Mouse (Mus musculus) CH12.LX (cell line): ENCODE measurements around the gene Olfr56.
"Not testable (repeated sequence)": the region's sequence is repeated elsewhere in the genome, so short reads cannot be mapped to it uniquely, and the experiment has no call there.

Source experiments
- BHLHE40 ChIP-seq: IDR thresholded peaks from 2 replicates; pipeline ENCODE4 v1.6.1; 2011; ENCODE audit warnings: mild to moderate bottlenecking, low read depth, low read length, improper control_type of control experiment
- CTCF ChIP-seq, 2 experiments: IDR thresholded peaks in 1 of 2; conservative IDR thresholded peaks in 1 of 2; 2 replicates each; pipeline ENCODE4 v1.5.1; 2011 to 2012; ENCODE audit warnings: low read depth in 2 of 2, low read length in 2 of 2, improper control_type of control experiment in 1 of 2, inconsistent platforms in 1 of 2, mild to moderate bottlenecking in 1 of 2, moderate library complexity in 1 of 2
- E2F4 ChIP-seq: IDR thresholded peaks from 2 replicates; pipeline ENCODE4 v1.6.1; 2011; ENCODE audit warnings: low read depth, low read length, improper control_type of control experiment; ENCODE audit not compliant: insufficient replicate concordance
- EP300 ChIP-seq: IDR thresholded peaks from 2 replicates; pipeline ENCODE4 v1.6.1; 2011; ENCODE audit warnings: low read length, improper control_type of control experiment
- MYC ChIP-seq: IDR thresholded peaks from 2 replicates; pipeline ENCODE4 v1.6.1; 2011; ENCODE audit warnings: low read depth, mild to moderate bottlenecking, improper control_type of control experiment, low read length
- NRF1 ChIP-seq: IDR thresholded peaks from 2 replicates; pipeline ENCODE4 v1.6.1; 2014; ENCODE audit warnings: low read depth, mild to moderate bottlenecking, inconsistent platforms, low read length, improper control_type of control experiment, moderate library complexity
- POLR2A ChIP-seq: IDR thresholded peaks from 2 replicates; pipeline ENCODE4 v1.6.1; 2011; ENCODE audit warnings: low read depth, mild to moderate bottlenecking, improper control_type of control experiment, low read length
- POLR2AphosphoS2 ChIP-seq: IDR thresholded peaks from 2 replicates; pipeline ENCODE4 v1.6.1; 2011; ENCODE audit warnings: low read depth, low read length, improper control_type of control experiment
- RCOR1 ChIP-seq: conservative IDR thresholded peaks from 2 replicates; pipeline ENCODE4 v1.6.1; 2012; ENCODE audit warnings: low read depth, mild to moderate bottlenecking, inconsistent platforms, low read length, improper control_type of control experiment
- UBTF ChIP-seq: IDR thresholded peaks from 2 replicates; pipeline ENCODE4 v1.6.1; 2012; ENCODE audit warnings: low read depth, mild to moderate bottlenecking, inconsistent platforms, low read length, improper control_type of control experiment, moderate library complexity
- ZC3H11A ChIP-seq: IDR thresholded peaks from 2 replicates; pipeline ENCODE4 v1.6.1; 2012; ENCODE audit warnings: low read depth, mild to moderate bottlenecking, inconsistent platforms, low read length, improper control_type of control experiment

DNA sequence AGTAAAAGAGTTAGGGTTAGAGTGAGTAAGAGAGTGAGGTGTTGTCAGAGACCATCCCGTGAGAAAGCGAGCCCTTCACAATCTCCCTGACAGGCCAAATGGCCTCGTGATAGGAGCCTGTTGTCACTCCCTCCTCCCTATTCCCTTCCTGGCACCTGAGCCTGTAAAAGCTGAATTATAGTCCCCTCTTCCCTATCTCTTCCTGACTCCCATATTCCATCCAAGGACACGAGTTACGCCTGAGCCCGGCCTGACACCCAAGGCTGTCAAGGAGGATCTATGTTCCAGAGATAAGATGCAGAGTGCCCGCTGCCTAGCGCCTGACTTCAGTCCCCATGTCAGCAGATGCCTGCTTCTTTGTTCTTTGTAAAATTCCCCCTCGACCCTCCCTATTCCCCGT, 14.6 kb downstream of the Olfr56 start:
- not testable (repeated sequence) for TF ChIP-seq E2F4; ZC3H11A; CTCF (conservative IDR thresholded peaks at IDR 0.05 in 1 of 2, IDR thresholded peaks at IDR 0.05 in 1 of 2; ENCODE audit: low read depth in 2 of 2, low read length in 2 of 2); MYC; POLR2A; UBTF; NRF1; EP300; RCOR1; BHLHE40; POLR2AphosphoS2
